Mouse (Mus musculus) T-helper 1 cell (primary cell): ENCODE data around the gene Ccdc175.

Source experiments
- in situ Hi-C: fragments of 300-600 bp; cut with MboI, MseI; formaldehyde crosslinking; loops from one replicate; pipeline ENCODE4 v1.15.1; 2025; ENCODE audit warnings: high pct_unique_total_duplicates

The Ccdc175 gene

DNA sequence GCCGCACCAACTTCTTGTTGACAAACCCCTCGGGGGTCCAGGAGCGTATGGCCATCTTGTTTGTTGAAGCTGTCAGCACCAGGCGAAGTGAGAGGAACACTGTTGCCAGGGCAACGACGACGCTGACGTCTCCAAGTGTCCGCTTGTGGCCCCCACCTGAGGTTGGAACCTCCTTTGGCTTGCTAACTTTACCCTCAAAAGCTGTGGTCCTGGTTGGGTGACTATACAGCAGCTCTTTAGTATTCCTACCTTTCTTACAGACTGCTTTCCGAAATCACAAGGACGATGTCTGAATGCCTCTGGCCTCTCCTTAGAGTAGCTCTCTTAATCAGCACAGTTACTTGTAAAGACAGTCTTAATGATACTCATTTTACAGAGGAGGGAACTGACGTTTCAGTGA, at the start of gene Ccdc175:
TSS of gene Ccdc175 (minus strand) at position 101 of the 400 bp plus-strand sequence.
- in situ Hi-C loops, result no loop called here

DNA sequence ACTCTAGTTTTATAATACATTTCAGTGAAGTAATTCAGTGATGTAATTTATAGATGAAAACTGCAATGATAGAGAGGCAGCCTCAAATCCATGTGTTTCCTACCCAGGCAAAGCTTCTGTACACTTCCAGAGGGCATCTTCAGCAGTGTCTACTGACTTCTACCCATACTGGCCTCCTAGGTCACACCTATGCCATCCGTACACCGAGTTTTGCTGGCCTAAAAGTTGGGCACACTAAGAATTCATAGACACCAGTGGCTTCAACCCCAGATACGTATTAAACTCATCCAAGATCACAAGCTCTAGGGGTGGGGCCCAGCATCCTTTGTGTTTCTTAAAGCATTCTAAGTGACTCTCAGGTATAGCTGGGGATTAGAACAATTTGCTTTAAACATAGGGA, 49.3 kb upstream of the Ccdc175 start:
- in situ Hi-C loops, result no loop called here

DNA sequence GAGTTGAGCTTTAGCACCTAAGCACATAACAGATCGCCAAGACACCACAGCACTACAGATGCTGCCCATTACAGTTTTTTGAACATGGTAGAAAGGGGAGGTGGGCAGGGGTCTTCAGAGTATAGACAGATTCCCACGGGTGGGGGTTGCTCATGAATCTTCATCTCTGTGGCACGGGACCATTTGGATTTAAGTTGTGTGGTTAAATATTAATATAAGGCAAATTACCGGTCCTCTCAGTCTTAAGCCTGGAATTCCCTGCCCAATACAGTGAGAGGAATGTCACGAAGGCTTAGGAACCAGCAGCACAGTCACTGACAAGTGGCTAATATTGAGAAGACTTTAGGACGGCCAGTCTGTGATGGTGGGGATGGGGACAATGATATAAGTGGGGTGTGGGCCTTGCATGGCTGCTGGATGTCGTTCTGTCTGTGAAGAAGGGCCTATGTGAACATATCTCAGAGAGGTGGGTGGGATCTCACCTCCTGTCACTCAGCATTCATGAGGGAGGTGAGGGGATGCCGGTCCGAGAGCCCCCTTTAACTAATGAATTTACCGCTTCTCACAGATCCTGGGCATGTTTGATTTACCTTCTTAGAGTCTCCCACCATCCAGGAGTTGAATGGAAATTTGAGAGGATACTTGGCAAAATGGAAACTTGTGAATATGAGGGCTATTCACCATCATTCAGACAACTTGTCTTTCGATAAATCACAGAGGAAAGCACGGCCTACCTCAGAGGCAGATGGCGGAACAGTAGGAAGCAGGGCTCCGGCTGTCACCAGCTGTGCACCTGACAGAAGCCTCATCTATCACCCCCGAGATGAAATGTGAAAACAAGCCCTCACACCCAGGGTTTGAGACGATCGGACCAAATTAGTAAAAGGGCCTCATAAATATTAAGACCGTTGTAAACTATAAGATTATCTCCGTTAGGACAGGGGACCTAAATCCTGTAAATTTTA, 48.3 kb upstream of the Ccdc175 start:
- in situ Hi-C loops, result no loop called here

DNA sequence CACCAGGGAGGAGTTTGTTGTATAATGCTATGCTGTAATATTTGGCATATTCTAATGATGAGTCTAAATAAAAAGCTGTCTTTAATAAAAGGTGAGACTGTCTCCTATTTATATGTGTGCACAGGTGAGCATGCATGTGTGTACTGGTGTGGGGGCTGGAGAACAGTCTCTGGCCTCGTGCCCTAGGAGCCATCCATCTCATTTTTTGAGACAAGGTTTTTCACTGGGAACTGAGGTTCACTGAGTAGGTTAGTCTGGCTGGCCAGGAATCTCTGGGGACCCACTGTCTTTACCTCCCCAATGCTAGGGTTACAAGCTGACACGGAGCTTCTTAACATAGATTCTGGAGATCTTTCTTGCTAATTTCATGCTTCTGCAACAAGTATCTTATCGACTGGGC, 47.3 kb upstream of the Ccdc175 start:
- in situ Hi-C loops, result no loop called here

DNA sequence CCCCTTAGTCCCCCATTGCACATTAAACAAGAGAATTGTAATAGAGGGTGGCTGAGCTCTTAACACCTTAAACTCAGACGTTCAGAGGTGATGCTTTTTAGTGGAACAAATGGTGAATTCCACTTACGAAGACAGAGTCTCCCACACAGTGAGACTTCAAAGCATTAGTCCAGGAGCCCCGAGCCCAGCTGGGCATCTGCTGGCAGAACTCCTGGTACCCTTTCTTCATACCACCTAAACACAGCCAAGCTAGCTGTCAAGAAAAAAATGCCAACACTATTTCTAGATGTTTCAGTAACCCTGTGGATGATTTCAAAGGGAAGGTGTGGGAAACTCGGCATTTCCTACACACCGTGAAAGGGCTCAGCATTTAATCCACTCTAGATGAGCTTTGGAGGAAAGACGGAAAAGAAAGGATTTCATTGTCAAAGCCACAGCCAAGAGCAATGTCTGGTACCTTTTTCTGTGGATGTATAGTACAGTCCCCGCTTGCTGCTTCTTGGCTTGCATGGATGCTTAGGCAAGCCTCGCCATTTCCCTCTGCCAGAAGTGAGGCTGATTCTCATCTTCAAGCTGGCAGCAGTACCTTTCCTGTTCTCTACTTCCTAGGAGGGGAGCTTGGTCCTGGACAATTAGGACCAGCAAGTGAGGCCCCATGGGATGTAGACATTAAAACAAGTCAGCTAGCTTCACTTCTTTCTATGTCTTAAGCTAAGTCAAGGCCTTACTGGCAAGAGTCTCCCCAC, 44.8 kb upstream of the Ccdc175 start:
- in situ Hi-C loops, result no loop called here

DNA sequence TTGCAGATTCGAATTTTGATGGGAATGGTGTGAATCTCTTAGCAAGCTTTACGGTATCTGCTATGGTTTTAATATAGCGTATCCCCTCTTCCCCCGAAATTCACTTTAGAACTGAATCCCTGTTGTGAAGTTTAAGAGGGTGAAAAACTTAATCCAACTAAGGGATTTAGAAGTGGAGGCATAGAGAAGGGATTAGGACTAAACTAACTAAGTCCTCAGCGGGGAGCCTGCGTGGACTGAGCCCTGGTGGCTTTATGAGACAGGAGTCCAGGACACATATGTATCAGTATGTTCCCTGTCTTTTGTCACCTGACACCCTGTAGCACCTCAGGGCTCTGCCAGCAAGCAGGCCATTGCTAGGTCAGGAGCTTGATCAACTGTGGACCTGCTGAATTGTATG, 42.9 kb upstream of the Ccdc175 start:
- in situ Hi-C loops, result no loop called here

DNA sequence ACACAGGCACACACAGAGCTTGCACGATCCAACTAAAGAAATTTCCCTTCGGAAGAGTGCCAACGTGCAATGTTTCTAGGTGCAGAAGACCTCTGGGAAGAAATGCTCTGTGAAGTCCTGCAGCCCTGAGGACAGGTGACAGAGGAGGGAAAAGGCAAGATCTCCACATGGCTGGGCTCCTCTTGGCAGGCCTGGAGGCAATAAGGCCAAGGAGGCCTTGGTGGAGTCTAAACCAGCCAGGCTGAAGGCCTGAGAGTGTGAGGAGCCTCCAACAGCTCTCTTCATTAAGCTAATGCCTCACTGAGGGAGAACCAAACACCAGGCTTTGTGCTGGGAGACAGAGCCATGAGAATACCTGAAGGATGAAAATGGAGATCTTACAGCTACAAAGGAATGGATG, 40.5 kb upstream of the Ccdc175 start:
- in situ Hi-C loops, result no loop called here

DNA sequence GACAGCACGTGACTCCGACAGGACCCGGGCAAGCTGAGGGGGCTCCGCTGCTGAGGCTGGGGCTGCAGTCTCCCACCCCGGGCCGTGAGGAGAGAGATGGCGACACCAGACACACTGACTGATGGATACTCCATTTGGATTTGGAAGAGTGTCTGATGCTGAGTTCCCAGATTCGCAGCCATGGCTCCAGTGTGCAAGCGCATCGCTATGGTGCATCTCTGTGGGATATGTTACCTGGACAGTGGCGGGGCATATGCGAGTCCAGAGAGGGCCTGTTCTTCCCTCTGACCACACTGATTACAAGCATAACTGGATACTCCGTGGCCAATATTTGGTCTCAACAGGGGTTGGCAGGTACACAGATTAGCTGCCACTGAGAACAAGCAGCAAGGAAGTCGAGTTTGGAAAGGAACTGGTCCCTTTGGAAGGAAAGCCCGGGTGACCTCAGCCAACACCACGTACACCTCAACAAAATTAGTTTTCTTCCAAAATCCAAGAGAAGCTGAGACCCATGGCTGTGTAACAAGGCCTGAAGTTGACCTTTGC, 38.8 kb upstream of the Ccdc175 start:
- in situ Hi-C loops, result no loop called here

DNA sequence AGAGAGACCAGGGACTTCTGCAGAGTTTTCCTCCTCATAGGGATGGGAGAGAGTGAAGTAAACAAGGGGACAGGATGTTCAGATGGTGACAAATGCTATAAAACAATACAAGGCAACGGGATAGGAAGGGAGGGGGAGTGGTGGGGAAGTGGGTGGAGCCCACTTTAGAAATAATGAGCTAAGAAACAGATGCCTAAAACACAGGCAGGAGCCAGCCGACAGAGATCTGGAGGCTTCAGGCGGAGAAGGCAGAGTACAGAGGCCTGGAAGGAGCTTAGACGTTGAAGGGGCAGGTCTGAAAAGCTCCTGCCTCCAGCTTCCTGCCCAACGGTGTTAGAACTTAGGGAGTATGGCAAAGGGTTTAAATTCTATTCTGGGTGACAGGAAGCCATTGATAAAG, 28.7 kb upstream of the Ccdc175 start:
- in situ Hi-C loops, result no loop called here

DNA sequence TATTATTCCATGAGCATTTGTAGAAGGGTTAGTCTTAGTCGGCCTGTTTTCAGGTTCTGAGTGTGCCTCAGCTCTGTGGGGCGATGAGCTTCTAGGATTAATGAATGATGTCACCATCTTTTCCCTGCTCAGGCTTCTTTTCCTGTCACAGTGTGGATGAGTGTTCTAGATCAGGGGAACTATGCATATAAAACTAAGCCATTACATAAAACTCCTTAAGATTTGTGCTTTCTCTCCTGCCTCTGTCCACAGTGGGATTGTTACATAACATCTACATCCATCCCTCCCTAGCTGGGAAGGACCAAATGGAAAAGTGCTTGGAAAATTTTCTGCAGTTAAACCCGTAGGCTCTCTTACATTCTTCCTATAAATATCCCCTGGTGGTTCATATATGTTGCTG, 16.0 kb upstream of the Ccdc175 start:
- in situ Hi-C loops, result no loop called here

DNA sequence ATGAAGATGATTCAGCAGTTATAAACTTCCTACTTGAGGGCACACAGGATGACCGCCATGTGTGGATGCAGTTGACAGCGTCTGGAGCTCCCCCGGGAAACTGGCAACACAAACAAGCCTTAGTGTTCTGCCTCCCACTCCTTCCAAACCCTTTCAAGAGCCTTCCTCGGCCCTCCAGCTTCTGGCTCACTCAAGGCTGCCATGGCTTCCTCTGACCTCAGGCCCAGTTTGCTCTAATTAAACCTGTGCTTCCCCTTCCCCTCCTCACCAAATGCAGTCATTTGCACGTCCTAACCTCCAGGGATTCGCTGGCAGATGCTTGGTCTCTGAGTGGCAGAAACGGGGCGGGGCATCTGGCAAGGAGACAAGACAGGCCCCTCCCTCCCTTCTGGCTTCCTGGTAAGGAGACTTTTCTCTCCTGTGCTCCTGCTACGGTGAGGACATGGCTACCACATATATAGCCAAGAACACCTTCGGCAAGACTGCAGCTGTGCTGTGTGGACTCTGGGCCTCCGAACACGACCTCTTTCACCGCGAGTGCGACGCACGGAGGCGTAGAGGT, 13.2 kb upstream of the Ccdc175 start:
- in situ Hi-C loops, result no loop called here

DNA sequence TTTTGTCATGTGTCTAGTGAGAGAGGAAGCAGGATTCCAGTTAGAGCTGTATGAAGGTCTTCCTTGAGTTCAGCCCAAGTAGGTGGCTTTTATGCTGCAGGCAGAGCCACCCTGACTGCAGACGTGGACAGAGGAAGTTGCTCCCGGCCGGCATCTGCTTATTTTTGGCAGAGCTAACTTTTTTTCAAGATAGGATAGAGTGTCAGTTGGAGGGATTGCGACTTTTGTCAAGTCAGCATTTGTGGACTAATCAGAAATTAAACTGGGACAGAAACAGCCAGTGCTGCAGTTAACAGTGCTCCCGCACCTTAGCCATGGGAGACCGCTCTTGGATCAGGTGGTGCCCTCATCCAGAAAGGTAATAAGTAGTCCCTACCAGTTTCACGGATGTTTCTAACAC, 12.6 kb upstream of the Ccdc175 start:
- in situ Hi-C loops, result no loop called here

DNA sequence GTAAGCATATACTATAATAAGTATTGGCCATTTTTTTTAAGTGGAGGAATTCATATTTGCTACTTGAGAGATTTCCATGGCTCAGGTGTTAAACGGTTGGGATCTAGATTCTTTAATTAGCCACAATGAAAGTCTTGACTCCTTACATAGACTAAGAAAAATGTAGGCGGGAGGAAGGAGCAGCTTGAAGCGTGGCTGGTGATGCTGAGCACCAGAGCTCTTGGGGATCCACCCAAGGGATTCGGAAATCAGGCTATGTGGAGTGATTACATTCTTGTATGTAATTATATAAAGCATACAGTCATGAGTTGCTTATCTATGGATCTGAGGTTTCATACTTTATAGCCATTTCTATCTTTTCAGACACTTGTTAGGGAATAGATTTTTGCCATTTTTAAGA, 5.3 kb downstream of the Ccdc175 start:
- in situ Hi-C loops, result no loop called here

DNA sequence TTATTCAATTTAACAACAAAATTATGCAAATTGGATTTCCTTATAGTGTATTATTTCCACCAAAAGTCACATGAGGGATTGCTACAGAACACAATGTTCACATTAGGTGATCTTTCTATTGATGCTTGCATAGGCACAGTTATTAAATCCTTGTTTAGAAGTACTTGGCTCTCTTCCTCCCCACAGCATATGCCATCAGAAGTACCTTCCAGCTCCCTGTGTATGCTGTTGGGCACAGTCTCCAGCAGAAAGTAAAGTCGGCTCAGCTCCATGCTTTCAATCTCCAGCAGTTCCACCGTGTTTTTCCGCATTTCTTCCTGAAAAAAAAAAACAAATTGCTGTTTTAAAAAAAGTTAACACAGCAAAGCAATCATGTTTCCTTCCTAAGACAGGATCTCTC, 6.5 kb downstream of the Ccdc175 start:
- in situ Hi-C loops, result no loop called here

DNA sequence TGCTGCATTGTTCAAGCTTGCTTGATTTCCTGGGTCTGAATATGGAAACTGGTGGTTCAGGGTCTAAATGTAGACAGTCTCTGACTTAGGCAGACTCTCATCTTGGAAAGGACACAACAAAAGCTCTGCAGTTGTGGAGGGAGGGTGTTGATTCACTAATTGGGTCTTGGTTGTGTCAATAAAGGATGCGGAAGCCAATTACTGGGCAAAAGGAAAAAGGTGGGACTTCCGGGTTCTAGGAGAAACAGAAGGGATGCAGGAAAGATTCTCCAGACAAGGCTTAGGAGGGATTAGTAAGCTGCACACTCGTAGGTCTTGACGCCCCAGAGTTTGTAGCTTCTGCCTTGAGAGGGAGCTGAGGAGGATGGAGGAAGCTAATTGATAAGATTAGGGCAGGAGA, 26.4 kb downstream of the Ccdc175 start:
- in situ Hi-C loops, result no loop called here

DNA sequence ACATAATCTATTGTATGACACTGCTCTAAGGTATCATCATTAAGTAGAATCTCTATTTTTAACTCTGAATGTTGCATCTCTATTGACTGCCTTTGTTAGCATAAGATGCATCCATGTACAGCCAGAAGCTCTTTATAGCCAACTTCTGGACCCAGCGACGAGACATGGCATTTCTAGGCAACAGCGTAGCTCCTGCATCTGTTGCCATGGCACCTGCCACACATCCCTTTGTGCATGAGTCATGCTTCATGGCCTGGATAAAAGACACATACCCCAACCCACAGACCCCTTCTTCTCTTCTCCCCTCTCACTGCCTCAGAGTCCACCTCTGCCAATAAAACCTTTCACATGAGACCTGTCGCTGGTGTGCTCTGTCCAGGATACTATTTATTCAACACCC, 34.0 kb downstream of the Ccdc175 start:
- in situ Hi-C loops, result no loop called here

DNA sequence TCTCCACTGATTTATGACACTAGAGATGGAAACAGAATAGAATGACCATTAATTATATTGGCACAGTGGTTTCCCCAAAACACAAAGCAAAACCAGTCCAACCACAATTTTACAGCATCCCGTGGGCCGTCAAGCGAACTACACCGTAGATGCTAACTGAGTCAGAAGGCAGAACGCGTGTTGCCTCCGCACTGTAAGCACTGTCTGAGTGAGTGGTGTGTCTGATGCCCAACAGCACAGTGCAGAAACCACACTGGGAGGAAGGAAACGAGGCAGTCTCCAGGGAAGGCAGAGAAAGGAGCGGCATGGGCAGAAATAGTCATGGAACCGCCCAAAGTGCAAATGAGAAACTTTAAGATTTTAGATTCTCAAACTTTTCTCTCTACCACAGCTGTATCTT, 55.6 kb downstream of the Ccdc175 start:
- in situ Hi-C loops, result no loop called here

DNA sequence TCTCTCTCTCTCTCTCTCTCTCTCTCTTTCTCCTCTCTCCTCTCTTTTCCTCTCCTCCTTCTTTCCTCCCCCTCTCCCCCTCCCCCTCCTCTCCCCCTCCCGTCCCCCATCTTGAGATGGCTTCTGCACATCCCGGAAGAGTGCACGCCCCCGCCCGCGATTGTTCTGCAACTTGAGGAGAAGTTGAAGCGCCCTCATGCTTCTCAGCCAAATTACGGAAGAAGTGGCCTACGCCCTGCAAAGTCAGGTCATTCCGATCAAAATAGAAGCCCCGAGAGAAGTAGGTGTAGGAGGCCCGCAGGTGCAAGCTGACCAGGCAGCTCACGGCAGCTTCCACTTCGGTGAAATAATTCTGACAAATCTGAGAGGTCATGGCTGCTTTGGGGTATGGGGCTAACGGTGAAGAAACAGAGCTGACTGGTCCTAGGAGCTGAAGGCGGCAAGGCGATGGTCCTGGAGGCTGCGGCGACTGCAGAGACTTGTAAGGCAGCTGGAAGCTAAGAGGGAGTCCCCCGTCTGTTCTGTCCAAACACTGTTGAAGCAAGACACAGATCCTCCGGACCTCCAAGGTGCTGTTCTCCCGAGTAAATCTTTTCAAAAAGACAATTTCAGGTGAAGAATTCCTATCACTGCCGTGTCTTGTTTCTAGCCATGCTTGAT, 69.0 kb downstream of the Ccdc175 start:
- in situ Hi-C loops, result no loop called here

DNA sequence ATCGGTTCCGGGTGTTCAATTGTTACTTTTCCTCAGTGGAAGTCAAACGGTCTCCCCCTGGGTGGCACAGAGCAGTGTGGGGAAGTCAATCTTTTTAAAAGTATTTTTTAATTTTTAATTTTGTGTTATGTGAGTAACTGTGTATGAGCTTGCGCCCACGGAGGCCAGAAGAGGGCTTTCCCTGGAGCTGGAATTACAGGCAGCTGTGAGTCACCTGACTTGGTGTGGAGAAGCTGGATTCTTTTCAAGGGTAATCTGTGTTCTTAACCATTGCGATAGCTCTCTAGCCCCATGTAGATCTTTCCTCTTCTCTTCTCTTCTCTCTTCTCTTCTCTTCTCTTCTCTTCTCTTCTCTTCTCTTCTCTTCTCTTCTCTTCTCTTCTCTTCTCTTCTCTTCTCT, 69.7 kb downstream of the Ccdc175 start:
- in situ Hi-C loops, result no loop called here

DNA sequence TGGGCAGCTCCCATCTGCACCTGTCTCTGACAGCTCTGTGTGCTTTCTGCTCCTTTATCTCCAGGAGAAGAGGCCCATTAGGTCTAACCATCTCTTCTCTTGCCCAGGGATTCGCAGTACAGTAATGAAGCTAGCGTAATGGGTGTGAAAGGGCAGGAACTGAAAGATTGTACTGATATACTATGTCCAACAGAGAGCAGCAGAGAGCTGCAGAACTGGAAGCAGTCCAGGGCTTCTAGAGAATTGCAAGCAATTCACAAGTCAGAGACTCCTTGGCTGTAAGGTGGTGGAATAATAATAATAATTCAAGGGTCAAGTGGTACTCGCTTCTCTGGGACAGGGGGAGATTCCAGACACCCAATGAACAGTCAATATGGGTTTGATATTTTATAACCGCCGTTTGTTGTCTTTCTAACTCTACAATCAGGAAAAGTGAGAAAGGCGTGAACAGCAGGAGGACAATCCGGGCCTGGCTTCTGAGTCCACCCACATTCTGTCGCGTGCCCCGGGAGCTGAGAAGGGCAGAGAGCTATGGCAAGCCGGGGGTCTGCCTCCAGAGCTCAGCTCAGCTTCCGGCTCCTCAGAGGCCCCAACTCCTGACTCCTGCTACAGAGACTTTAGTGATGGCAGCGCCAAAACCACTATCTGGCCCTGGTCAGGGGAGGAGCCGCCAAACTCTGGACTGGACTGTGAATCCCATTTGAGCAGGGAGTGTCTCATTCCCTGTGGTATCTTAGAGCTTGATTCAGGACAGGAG, 80.1 kb downstream of the Ccdc175 start:
- in situ Hi-C loops, result loop anchor here (10.0 kb wide), 1 partner anchor 570 kb away; no protein-coding TSS in a partner anchor

DNA sequence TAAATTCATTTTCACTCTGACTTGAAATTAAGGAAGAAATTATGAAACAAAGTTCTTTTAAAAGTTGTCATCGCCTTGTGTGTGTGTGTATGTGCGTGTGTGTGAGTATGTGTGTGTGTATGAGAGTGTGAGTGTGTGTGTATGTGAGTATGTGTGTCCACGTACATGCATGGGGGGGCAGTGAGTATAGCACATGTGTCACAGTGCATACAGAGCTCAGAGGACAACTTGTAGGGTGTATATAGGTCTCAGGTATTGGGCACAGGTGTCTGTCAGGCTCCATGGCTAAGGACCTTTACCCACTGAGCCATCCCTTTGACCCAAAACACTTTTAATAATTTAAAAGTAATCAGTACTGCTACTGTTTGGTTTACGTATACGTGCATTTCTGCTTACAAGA, 80.8 kb downstream of the Ccdc175 start:
- in situ Hi-C loops, result loop anchor here (10.0 kb wide), 1 partner anchor 571 kb away; no protein-coding TSS in a partner anchor
